Mouse (Mus musculus) adrenal gland, adult 18-20 months (tissue): ENCODE measurements around the gene Ssbp4. TPM values are rescaled to one million over a fixed set of nuclear protein-coding genes. Genes with fewer than 3 reads are reported as not detected.
A peak's percentile ranks its signal among the peaks of the same experiment; 100 is the strongest.

Source experiments
- DNase-seq, 2 experiments: peaks; one replicate each; pipeline ENCODE4 v3.0.0; 2021 to 2022; ENCODE audit warnings: low spot score in 2 of 2
- total RNA-seq, 2 experiments: library from RNA; stranded (reverse); gene quantifications; 1 replicate in 1 of 2; 2 replicates in 1 of 2; pipeline ENCODE4 v1.2.3; 2021

Gene Ssbp4
- total RNA-seq, 2 experiments from 2014 or later = 78.5 to 86.9 TPM

- DNase-seq = no peak
These were observed 48.1 kb downstream of the Ssbp4 start for GRCm38 (mm10) chr8:70560564-70560963.

DNA sequence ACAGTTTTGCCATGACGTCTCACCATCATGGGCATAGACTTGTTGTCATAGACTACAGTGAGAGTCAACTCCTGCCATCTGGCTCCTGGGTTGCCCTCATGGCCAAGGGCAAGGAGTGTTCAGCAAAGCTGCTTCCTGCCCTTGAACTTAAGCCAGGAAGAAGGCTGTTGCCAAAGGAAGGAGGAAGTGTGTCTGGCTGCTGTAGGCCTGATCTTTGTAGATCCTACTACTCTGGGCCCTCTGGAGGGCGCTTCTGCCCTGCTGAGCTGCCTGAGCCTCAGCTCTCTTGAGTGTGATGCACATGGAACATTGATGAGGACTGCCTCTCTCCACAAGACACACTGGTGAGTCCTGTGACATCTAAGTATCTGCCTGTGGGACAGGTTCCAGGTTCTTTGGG lies 48.6 kb downstream of the Ssbp4 start:
- DNase-seq = peak in 1 of 2 experiments; percentile 48

DNA sequence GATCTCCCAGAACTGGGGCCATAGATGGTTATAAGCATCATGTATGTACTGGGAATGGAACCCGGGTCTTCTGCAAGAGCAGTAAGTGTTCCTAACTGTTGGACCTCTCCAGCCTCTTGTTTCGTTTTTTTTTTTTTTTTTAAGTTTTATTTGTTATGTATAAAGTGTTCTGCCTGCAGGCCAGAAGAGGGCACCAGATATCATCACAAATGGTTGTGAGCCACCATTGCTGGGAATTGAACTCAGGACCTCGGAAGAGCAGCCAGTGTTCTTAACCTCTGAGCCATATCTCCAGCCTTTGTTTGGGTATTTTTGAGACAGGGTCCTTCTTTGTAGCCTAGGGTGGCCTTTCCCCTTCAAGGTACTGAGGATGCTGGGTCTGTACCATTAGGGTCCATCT lies 49.7 kb downstream of the Ssbp4 start:
- DNase-seq = no peak

GRCm38 (mm10) chr8:70558334-70558733 lies 50.3 kb downstream of the Ssbp4 start:
- DNase-seq = no peak

- DNase-seq = no peak
These were observed 53.5 kb downstream of the Ssbp4 start for GRCm38 (mm10) chr8:70555079-70555747.

DNA sequence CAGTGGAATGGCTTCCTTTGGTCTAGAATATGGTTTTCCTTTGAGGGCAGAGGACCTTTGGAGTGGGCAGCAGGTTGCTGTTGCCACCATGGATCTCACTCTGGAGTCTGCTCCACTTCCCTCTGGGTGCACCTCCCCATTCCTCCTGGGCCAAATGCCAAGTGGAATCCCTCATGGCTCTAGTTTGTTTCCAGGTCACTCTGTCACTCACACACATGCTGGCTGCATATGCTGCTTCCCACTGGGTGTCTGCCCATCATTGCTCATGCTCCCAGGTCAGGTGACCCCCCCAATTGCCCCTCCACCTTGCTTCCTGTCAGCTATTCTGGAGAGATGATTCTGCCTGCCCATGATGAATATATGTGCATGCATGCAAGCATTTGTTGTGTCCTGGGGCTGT lies 54.9 kb downstream of the Ssbp4 start:
- peak in 1 of 2 experiments; percentile 45 for DNase-seq

GRCm38 (mm10) chr8:70552836-70553235 lies 55.8 kb downstream of the Ssbp4 start:
- no peak for DNase-seq

DNA sequence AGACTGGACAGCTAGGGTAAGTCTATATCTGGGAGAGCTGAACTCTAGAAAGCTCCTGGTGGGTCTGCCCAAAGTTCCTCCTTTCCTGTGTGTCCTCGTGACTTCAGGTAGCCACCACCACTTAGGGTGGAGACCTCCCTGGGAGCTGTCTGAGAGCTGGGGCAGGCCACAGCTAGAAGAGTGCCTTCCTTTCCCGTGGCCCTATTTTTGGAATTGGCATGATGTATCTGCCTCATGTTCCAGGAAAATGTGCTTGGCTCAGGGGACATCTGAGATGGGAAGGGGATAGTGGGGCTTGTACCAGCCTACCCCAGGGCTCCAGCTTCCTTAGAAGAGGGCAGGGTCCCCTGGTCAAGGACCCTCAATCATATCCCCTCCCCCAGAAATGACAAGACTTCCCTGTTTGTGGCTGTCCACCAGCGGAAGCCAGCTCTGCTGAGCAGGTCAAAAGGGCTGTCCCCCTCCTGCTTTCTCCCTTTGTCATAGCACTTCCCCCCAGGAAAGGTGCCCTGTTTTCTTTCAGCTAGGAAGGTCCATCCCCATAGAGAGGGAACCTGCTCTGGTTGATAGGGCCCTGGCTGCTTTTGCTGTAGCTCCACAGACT lies 57.0 kb downstream of the Ssbp4 start:
- DNase-seq = no peak

DNA sequence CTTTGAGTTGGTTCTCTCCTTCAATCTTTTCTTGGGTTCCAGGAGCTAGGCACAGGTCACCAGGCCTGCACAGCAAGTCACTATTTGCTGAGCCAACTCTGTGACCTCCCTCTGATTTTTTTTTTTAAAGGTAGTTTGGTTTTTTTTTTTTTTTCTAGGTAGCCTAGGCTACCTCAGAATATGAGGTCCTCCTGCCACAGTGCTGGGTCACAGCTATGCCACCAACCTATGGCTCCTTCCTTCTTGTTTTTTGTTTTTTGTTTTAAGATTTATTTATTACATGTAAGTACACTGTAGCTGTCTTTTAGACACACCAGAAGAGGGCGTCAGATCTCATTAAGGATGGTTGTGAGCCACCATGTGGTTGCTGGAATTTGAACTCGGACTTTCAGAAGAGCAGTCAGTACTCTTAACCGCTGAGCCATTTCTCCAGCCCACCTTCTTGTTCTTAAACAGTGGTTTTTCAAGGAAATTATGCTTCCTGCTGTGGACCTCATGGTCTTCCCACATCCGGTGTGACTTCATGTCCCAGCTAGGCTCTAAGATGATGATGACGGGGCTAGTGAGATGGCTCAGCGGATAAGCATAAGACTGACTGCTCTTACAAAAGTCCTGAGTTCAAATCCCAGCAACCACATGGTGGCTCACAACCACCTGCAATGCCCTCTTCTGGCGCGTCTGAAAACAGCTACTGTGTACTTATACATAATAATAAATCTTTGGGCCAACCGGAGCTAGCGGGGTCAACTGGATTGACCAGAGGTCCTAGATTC lies 59.1 kb downstream of the Ssbp4 start:
- no peak for DNase-seq

- DNase-seq = no peak
These were observed 60.9 kb downstream of the Ssbp4 start for GRCm38 (mm10) chr8:70547762-70548161.

Other genes with a start within 250 kb of the Ssbp4 start
- gene Comp, start 235.3 kb downstream of the Ssbp4 start, total RNA-seq = under 1 TPM in 1 of 2 experiments, not detected in 1; 0.35 TPM
- gene Crtc1, start 169.3 kb downstream of the Ssbp4 start, total RNA-seq = 10 to 100 TPM; 19.3 to 22.3 TPM
- gene Klhl26, start 131.9 kb downstream of the Ssbp4 start, total RNA-seq = 10 to 100 TPM; 26.0 to 27.0 TPM
- 10 to 100 TPM; 20.4 to 26.4 TPM for gene Tmem59l, start 121.5 kb downstream of the Ssbp4 start, total RNA-seq
- gene Crlf1, start 115.7 kb downstream of the Ssbp4 start, total RNA-seq = 1 to 10 TPM in 1 of 2 experiments, under 1 TPM in 1; 0.74 to 1.6 TPM
- gene Rex1bd, start 102.1 kb downstream of the Ssbp4 start, total RNA-seq = 100 to 1,000 TPM; 155 to 174 TPM
- gene Uba52, start 98.1 kb downstream of the Ssbp4 start, total RNA-seq = 1,000 to 10,000 TPM; 1,449 to 1,570 TPM
- 100 to 1,000 TPM; 257 to 332 TPM for gene Fkbp8, start 81.1 kb downstream of the Ssbp4 start, total RNA-seq
- 10 to 100 TPM; 68.1 to 76.3 TPM for gene Kxd1, start 80.9 kb downstream of the Ssbp4 start, total RNA-seq
- 10 to 100 TPM; 23.1 to 26.6 TPM for gene Ell, start 69.4 kb downstream of the Ssbp4 start, total RNA-seq
- 100 to 1,000 TPM; 115 to 165 TPM for gene Isyna1, start 14.5 kb downstream of the Ssbp4 start, total RNA-seq
- 1 to 10 TPM; 1.4 to 3.0 TPM for gene Lrrc25, start 7.3 kb upstream of the Ssbp4 start, total RNA-seq
- gene Gdf15, start 23.6 kb upstream of the Ssbp4 start, total RNA-seq = 1 to 10 TPM; 2.2 to 6.4 TPM
- gene Pgpep1, start 51.5 kb upstream of the Ssbp4 start, total RNA-seq = 100 to 1,000 TPM; 101 to 153 TPM
- 10 to 100 TPM; 73.2 to 75.9 TPM for gene Lsm4, start 64.4 kb upstream of the Ssbp4 start, total RNA-seq
- gene Jund, start 90.1 kb upstream of the Ssbp4 start, total RNA-seq = 100 to 1,000 TPM; 228 to 252 TPM
- gene Iqcn, start 94.6 kb upstream of the Ssbp4 start, total RNA-seq = under 1 TPM in 1 of 2 experiments, not detected in 1; 0.10 TPM
- under 1 TPM in 1 of 2 experiments, not detected in 1; 0.53 TPM for gene Gm3336, start 109.7 kb upstream of the Ssbp4 start, total RNA-seq
- under 1 TPM; 0.42 to 0.86 TPM for gene Pde4c, start 114.8 kb upstream of the Ssbp4 start, total RNA-seq
- 10 to 100 TPM; 52.4 to 60.4 TPM for gene Rab3a, start 145.8 kb upstream of the Ssbp4 start, total RNA-seq
- gene Mpv17l2, start 152.1 kb upstream of the Ssbp4 start, total RNA-seq = 100 to 1,000 TPM in 1 of 2 experiments, 10 to 100 TPM in 1; 94.9 to 120 TPM
- 10 to 100 TPM; 30.5 to 36.5 TPM for gene Pik3r2, start 167.8 kb upstream of the Ssbp4 start, total RNA-seq
- gene Mast3, start 196.2 kb upstream of the Ssbp4 start, total RNA-seq = 10 to 100 TPM; 15.6 to 16.7 TPM
- under 1 TPM; 0.66 to 0.77 TPM for gene Il12rb1, start 199.6 kb upstream of the Ssbp4 start, total RNA-seq
- 1 to 10 TPM; 8.3 to 8.7 TPM for gene Arrdc2, start 230.8 kb upstream of the Ssbp4 start, total RNA-seq